Mouse (Mus musculus): Measurements from ENCODE around the gene Olfr1323.

The Olfr1323 gene

GRCm38 (mm10) chrX:50019259-50019658 lies at the start of gene Olfr1323:
Gene Olfr1323, minus strand, starts transcription at chrX:50019359.
- DNase-seq: no peak

- no peak for DNase-seq
Observed at GRCm38 (mm10) chrX:50012242-50012641, 6.9 kb downstream of the Olfr1323 start.
